Mouse (Mus musculus): Measurements from ENCODE around the gene Pou6f2. TPM values are rescaled to one million over a fixed set of nuclear protein-coding genes. Genes with fewer than 3 reads are reported as not detected.

Pou6f2 gene
- polyA plus RNA-seq, 1 experiment from 2014 or later = not detected

DNA sequence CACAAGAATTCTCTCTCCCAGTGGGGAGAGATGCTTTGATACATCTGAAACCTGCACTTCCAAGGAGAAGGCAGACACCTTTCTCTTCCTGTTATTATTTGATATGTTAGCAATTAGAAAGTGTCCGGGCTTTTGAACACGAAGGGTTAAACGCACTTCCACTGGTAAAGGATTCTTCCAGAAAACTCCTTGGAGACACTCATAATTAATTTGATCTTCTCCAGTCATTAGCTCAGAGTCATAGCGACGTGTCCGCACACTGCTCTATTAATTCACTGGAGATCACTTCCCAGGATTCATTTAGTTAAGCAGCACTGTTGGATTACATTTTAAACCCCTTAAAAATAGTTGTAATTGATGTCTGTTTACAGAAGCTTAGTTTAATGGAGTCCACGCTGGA, 88.5 kb downstream of the Pou6f2 start:
- H3K27ac ChIP-seq = no peak overlapping the region
- no peaks in the 10 kb centered on the region for H3K36me3 ChIP-seq
- WGBS (ENCODE audit: insufficient replicate concordance) = 69% methylated on average over 7 of the region's 7 CpGs
- no peaks in the 10 kb centered on the region for H3K27me3 ChIP-seq (replicated peaks)
- no peak for ATAC-seq
- no peaks in the 10 kb centered on the region for H3K4me1 ChIP-seq
- no peak overlapping the region for H3K4me3 ChIP-seq
- no peaks in the 10 kb centered on the region for H3K9me3 ChIP-seq (replicated peaks)
- no peak overlapping the region for H3K4me2 ChIP-seq
- no peak overlapping the region for H3K9ac ChIP-seq

DNA sequence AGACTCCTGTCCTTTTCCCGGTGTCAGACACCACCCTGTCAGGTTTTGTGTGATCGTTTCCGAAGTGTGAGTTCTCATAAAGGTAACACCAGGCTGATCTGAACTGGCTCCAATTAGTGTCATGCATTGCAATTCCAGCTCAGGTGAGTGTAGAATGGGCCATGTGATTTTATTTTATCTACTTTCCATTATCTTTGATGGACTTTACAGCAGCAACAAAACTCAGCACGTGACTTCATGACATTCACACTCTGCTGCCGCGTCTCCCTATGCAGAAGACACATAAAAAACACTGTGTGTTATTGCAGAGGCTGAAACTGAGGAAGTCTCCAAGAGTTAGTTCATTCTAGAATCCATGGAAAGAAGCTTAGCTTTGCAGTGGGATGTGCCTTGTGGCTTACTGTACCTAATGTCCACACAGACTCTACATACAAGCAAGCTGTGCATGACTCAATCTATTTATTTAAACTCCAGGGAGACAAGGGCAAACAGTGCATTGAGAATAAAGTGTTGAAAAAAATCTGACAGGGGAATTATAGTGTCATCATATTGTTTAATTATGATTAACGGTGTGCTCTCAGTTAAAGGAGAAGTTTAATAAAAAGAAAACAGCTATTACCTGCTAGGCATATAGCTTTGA, 90.9 kb downstream of the Pou6f2 start:
- no peak overlapping the region for H3K4me3 ChIP-seq
- no peaks in the 10 kb centered on the region for H3K36me3 ChIP-seq
- H3K9me3 ChIP-seq (replicated peaks) = no peaks in the 10 kb centered on the region
- H3K4me1 ChIP-seq = no peaks in the 10 kb centered on the region
- H3K9ac ChIP-seq = no peak overlapping the region
- H3K27ac ChIP-seq = no peak overlapping the region
- H3K4me2 ChIP-seq = no peak overlapping the region
- 73% methylated on average over 7 of the region's 7 CpGs for WGBS (ENCODE audit: insufficient replicate concordance)
- H3K27me3 ChIP-seq (replicated peaks) = no peaks in the 10 kb centered on the region
- no peak for ATAC-seq

DNA sequence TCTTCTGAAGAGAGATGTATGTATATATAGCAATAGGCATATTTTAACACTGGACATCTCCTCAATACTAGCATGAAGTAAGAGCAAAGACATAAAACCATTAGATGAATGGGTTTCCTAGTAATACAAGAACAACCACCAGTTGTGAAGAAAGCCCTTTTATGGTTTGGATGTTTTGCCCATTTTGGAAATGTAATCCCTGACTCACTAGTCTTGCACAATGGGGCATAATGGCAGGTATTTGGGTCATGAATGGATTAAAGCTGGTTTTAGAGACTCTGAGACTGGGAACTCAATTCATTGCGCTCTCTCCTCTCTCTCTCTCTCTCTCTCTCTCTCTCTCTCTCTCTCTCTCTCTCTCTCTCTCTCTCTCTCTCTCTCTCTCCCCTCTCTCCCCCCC, 97.5 kb downstream of the Pou6f2 start:
- no peak for ATAC-seq

DNA sequence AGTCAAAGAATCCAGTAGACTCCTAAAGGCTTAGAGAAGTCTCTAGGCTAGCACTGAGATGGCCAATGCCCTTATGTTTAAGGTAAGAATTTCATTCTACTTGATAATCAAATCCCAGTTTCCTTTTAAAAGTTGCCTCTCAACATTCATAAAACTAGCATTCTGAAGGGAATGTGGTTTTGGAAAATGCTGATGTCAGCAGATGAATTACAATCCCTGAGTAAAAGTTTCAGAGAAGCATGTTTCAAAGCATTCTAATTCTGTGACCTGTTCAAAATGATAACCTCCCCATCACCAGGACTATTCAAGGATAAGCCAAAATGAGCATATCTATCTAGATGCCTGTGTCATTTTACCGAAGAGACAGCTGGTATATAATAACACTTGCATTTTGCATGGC, 104.0 kb downstream of the Pou6f2 start:
- ATAC-seq = no peak
- Histone ChIP-seq H3K4me1 (no peaks in the 10 kb centered on the region), H3K9me3 (replicated peaks) (no peaks in the 10 kb centered on the region), H3K9ac (no peak overlapping the region), H3K27me3 (replicated peaks) (no peaks in the 10 kb centered on the region), H3K36me3 (no peaks in the 10 kb centered on the region), H3K4me2 (no peak overlapping the region), H3K4me3 (no peak overlapping the region), H3K27ac (no peak overlapping the region)
- 75% methylated on average over 1 of the region's 1 CpGs for WGBS (ENCODE audit: insufficient replicate concordance)

More for the DNA sequence above, 97.5 kb downstream of the Pou6f2 start:
- H3K4me2 ChIP-seq = no peak overlapping the region
- H3K36me3 ChIP-seq = no peaks in the 10 kb centered on the region
- no peak overlapping the region for H3K27ac ChIP-seq
- H3K4me1 ChIP-seq = no peaks in the 10 kb centered on the region
- 50% methylated on average over 1 of the region's 1 CpGs for WGBS (ENCODE audit: insufficient replicate concordance)
- no peak overlapping the region for H3K4me3 ChIP-seq
- H3K9me3 ChIP-seq (replicated peaks) = no peaks in the 10 kb centered on the region
- H3K9ac ChIP-seq = no peak overlapping the region
- H3K27me3 ChIP-seq (replicated peaks) = no peaks in the 10 kb centered on the region

DNA sequence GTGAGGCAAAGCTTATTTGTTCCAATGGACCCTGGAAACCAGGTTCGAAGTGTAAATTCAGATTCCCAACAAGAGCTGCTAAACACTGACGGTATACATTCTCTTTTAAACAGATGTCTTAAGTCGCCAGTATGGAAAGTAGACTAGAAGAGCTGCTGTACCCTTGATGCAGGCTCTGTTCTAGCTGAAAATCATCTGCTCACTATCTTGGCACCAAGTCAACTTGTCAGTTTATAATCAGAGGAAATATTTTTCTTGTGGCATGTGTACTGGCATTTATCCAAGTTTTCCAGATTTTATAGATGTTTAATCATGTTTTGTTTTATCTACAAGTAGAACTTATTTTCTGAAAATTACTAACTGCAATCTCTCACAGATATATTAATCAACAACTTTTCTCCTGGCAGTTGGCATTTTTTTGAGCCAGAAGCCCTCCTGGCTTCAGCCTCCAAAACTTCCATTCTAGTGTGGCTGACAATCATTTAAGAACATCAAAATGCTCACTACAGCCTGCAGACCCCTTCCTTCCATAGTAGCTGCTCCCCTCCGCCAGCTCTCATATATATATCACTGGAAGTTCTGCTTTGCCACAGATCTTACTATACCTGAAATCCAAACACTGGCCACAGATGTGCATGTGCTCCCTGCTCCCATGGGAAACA, 107.1 kb downstream of the Pou6f2 start:
- no peak for ATAC-seq
- 66% methylated on average over 4 of the region's 4 CpGs for WGBS (ENCODE audit: insufficient replicate concordance)

DNA sequence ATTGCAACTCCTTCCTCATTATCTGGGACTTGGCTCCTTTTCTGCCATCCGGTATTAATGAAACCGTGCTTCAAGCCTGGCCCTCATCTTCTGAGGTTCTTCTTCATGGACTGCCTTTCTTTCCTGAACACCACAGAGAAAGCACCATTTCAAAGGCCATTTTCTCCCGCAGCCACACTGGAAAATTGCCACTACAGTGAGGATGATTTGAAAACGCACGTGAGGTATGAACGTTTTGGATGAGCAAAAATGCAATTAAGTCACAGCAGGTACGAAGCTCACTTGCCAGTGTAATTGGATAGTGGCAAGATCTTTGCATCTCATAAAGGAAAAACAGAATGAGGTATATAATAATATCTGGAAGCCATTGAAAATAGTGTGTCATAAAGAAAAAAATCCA, 110.0 kb downstream of the Pou6f2 start:
- WGBS (ENCODE audit: insufficient replicate concordance) = 80% methylated on average over 7 of the region's 7 CpGs
- Histone ChIP-seq H3K4me1 (no peaks in the 10 kb centered on the region), H3K9me3 (replicated peaks) (no peaks in the 10 kb centered on the region), H3K36me3 (no peaks in the 10 kb centered on the region), H3K27ac (no peak overlapping the region), H3K9ac (no peak overlapping the region), H3K4me2 (no peak overlapping the region), H3K4me3 (no peak overlapping the region), H3K27me3 (replicated peaks) (no peaks in the 10 kb centered on the region)
- no peak for ATAC-seq

More for the DNA sequence above, 107.1 kb downstream of the Pou6f2 start:
- Histone ChIP-seq H3K9ac (no peak overlapping the region), H3K4me2 (no peak overlapping the region), H3K27me3 (replicated peaks) (no peaks in the 10 kb centered on the region), H3K4me1 (no peaks in the 10 kb centered on the region), H3K4me3 (no peak overlapping the region), H3K9me3 (replicated peaks) (no peaks in the 10 kb centered on the region), H3K27ac (no peak overlapping the region), H3K36me3 (no peaks in the 10 kb centered on the region)

DNA sequence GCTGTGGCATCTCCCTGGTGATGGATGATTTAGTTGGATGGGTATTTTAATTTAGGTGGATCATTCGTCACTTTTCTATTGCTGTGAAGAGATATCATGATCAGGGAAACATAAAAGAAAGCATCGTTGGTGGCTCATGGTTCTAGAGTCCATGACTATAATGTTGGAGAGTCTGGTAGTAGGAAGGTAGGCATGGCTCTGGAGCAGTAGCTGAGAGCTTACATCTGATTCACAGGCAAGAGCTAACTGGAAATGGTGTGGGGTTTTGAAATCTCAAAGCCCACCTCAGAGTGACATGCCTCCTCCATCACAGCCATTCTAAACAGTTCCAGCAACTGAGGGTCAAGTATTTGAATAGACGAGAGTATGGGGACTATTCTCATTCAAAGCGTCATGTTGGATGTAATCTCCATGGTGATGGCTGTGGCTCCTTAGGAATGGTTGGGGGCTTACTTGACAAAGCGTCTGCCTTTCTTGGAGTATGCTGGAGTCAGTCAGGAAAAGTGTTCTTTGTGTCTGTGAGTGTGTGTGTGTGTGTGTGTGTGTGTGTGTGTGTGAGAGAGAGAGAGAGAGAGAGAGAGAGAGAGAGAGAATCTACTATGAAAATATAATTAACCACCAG, 115.0 kb downstream of the Pou6f2 start:
- H3K4me2 ChIP-seq = no peak overlapping the region
- no peaks in the 10 kb centered on the region for H3K9me3 ChIP-seq (replicated peaks)
- no peak overlapping the region for H3K27ac ChIP-seq
- 54% methylated on average over 5 of the region's 5 CpGs for WGBS (ENCODE audit: insufficient replicate concordance)
- no peak overlapping the region for H3K9ac ChIP-seq
- no peaks in the 10 kb centered on the region for H3K36me3 ChIP-seq
- no peak for ATAC-seq
- H3K27me3 ChIP-seq (replicated peaks) = no peaks in the 10 kb centered on the region
- no peaks in the 10 kb centered on the region for H3K4me1 ChIP-seq
- H3K4me3 ChIP-seq = no peak overlapping the region

DNA sequence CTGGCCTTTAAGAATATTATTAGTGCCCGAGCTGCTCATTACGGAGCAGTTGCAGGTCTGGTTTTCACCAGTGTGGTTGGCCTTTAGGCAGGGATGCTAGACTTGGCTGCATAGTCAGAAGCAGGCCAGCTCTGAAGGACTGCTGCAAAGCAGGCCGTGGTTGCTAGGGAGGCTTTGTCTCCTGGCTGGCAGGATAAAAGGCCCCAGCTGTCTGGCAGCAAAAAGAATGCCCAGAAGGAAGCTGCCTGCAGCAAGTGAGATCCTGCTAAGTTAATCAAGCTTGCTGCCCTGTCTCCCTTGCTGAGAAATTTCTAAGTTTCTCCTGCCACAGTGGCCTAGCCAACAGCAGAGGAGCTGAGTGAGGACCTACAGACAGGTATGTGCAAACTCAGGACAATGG, 116.4 kb downstream of the Pou6f2 start:
- no peaks in the 10 kb centered on the region for H3K4me1 ChIP-seq
- no peak overlapping the region for H3K27ac ChIP-seq
- no peaks in the 10 kb centered on the region for H3K36me3 ChIP-seq
- no peak overlapping the region for H3K4me2 ChIP-seq
- WGBS (ENCODE audit: insufficient replicate concordance) = 55% methylated on average over 3 of the region's 3 CpGs
- ATAC-seq = no peak
- no peaks in the 10 kb centered on the region for H3K9me3 ChIP-seq (replicated peaks)
- no peak overlapping the region for H3K4me3 ChIP-seq
- H3K27me3 ChIP-seq (replicated peaks) = no peaks in the 10 kb centered on the region
- no peak overlapping the region for H3K9ac ChIP-seq

DNA sequence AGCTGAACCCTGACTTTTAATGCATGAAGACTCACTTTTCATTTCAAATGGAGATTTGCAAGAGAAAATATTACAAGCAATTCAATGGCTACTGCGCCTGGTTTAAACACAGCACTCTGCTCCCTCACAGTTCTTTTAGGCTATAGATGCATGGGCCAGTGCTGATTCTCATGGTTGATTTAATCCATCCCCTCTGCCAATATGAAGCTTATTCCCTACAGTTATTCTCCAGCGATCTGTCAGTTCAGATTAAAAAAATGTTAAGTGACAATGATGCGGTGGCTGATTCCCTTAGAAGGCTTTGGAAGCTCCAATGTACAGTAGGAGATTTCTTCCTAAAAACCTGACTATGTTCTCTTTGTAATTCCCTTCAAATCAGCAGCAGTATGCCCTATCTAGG, 144.4 kb downstream of the Pou6f2 start:
- no peak overlapping the region for H3K4me3 ChIP-seq
- H3K27me3 ChIP-seq (replicated peaks) = no peaks in the 10 kb centered on the region
- no peak for ATAC-seq
- no peak overlapping the region for H3K9ac ChIP-seq
- H3K9me3 ChIP-seq (replicated peaks) = no peaks in the 10 kb centered on the region
- whole genome bisulfite sequencing (ENCODE audit: insufficient replicate concordance) = 72% methylated on average over 3 of the region's 3 CpGs
- H3K27ac ChIP-seq = no peak overlapping the region
- H3K36me3 ChIP-seq = no peaks in the 10 kb centered on the region
- no peak overlapping the region for H3K4me2 ChIP-seq
- no peaks in the 10 kb centered on the region for H3K4me1 ChIP-seq

DNA sequence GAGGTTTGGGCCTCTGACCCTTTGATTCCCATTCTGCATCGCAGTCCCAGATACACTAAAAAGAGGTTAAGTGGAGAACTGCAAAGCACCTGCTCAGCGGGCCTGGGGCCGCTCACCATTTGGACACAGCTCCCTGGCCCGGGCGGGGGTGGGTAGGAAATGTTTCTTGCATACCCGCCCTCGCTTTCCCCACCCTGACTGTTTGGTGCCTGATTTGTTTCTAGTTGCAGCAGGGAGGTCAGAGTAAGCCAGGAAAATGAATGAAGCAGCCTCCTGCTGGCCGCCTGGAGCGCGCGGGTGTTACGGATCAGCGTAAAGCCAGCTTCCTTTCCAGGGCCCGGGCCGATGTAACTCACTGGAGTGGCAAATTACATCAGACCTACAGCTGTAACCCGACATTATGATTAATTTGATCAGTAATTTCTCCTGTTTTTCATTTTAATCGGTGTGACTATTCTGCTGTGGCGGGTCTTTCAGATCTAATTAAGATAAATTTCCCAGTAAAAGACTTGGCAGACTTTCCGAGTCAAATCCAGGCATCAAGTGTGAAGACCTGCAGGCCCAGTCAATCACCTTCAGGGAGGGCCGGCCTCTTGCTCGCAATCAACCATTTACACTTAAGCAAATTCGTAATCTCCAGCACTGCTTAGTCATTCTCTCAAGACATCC, 178.8 kb downstream of the Pou6f2 start:
- H3K9me3 ChIP-seq (replicated peaks) = no peaks in the 10 kb centered on the region
- no peak overlapping the region for H3K9ac ChIP-seq
- no peak overlapping the region for H3K27ac ChIP-seq
- 25% methylated on average over 22 of the region's 22 CpGs for WGBS (ENCODE audit: insufficient replicate concordance)
- no peak for ATAC-seq
- no peak overlapping the region for H3K4me3 ChIP-seq
- no peaks in the 10 kb centered on the region for H3K36me3 ChIP-seq
- H3K27me3 ChIP-seq (replicated peaks) = no peaks in the 10 kb centered on the region; the same call in 1 of the 2 replicates
- no peak overlapping the region for H3K4me2 ChIP-seq
- no peaks in the 10 kb centered on the region for H3K4me1 ChIP-seq

DNA sequence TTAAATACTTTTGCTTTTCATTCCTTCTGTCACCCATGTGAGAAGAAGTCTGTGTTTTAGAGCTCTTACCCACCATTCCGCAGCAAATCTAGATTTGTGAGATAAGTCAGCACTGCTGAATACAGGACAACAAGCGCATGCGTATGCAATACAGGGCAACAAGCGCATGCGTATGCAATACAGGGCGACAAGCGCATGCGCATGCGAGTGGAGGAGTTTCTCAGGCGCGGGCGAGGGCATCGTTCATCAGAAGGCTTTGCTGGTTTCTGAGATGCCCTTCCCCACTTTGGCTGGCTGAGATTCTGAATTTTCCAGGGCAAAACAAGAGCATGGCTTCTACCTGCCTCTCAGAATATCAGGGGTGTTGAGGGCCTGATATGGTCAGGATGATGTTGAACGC, 186.2 kb downstream of the Pou6f2 start:
- no peak overlapping the region for H3K4me3 ChIP-seq

More for the DNA sequence above, 186.2 kb downstream of the Pou6f2 start:
- 75% methylated on average over 14 of the region's 14 CpGs for WGBS (ENCODE audit: insufficient replicate concordance)
- no peaks in the 10 kb centered on the region for H3K9me3 ChIP-seq (replicated peaks)
- no peaks in the 10 kb centered on the region for H3K27me3 ChIP-seq (replicated peaks)
- no peak overlapping the region for H3K27ac ChIP-seq
- H3K4me2 ChIP-seq = no peak overlapping the region
- ATAC-seq = no peak
- H3K9ac ChIP-seq = no peak overlapping the region
- H3K4me1 ChIP-seq = no peaks in the 10 kb centered on the region
- H3K36me3 ChIP-seq = no peaks in the 10 kb centered on the region

Measured in liver, embryonic 12.5 days (tissue).